Mouse (Mus musculus): Measurements from ENCODE around the gene Snrpf.

GRCm38 (mm10) chr10:93559786-93560185, 29.7 kb downstream of the Snrpf start:
- TF ChIP-seq CTCF (conservative IDR thresholded peaks at IDR 0.05; ENCODE audit: low read length) (no peak), NANOG (IDR thresholded peaks at IDR 0.05; ENCODE audit: borderline replicate concordance, low read length) (no peak)

Data from E14TG2a.4 (cell line).